Mouse (Mus musculus) forebrain, embryonic 12.5 days (tissue): ENCODE measurements around the gene Pga5. TPM values are rescaled to one million over a fixed set of nuclear protein-coding genes. Genes with fewer than 3 reads are reported as not detected.
A peak's percentile ranks its signal among the peaks of the same experiment; 100 is the strongest.

Source experiments
- ATAC-seq: fragments of 200-750 bp; cut with Nextera tagmentation; 2 replicates; pipeline ENCODE4 v1.8.0; 2017; ENCODE audit warnings: moderate TSS enrichment; ENCODE audit not compliant: low FRiP score
- H3K27ac ChIP-seq: fragments of 300-500 bp; sonication (generic); 2 replicates; pipeline ENCODE4 v1.5.1; 2016; ENCODE audit warnings: mild to moderate bottlenecking
- H3K27me3 ChIP-seq: fragments of 300-500 bp; sonication (generic); 2 replicates; pipeline ENCODE4 v1.6.1; 2016; ENCODE audit warnings: mild to moderate bottlenecking
- H3K36me3 ChIP-seq: fragments of 300-500 bp; sonication (generic); replicated peaks from 2 replicates; pipeline ENCODE4 v1.6.1; 2016; ENCODE audit warnings: mild to moderate bottlenecking
- H3K4me1 ChIP-seq: fragments of 300-500 bp; sonication (generic); 2 replicates; pipeline ENCODE4 v1.6.1; 2016
- H3K4me2 ChIP-seq: fragments of 300-500 bp; sonication (generic); 2 replicates; pipeline ENCODE4 v1.6.1; 2016; ENCODE audit warnings: mild to moderate bottlenecking, moderate library complexity
- H3K4me3 ChIP-seq: fragments of 300-500 bp; sonication (generic); replicated peaks from 2 replicates; pipeline ENCODE4 v1.5.1; 2016; ENCODE audit warnings: mild to moderate bottlenecking
- H3K9ac ChIP-seq: fragments of 300-500 bp; sonication (generic); 2 replicates; pipeline ENCODE4 v1.6.1; 2016; ENCODE audit warnings: mild to moderate bottlenecking
- H3K9me3 ChIP-seq: fragments of 300-500 bp; sonication (generic); 2 replicates; pipeline ENCODE4 v1.6.1; 2016
- WGBS: fragments of 180-500 bp; shearing (Covaris S2); methylation state at CpG from one replicate; pipeline ENCODE4 v1.1.7; 2016; 5-methylcytosine and 5-hydroxymethylcytosine counted together
- polyA plus RNA-seq: library from polyadenylated mRNA; unstranded; fragments of >200 nt; fragmentation: Nextera tagmentation; extraction: Ambion mirVana; gene quantifications from 2 replicates; pipeline ENCODE4 v1.2.1, GENCODE M21; 2016

Gene Pga5
- polyA plus RNA-seq: not detected in 2 replicates

- Histone ChIP-seq H3K4me1 (no peaks in the 10 kb centered on the region), H3K9ac (no peak within 1 kb of the TSS), H3K4me2 (no peak within 1 kb of the TSS), H3K36me3 (no peaks in the 10 kb centered on the region), H3K4me3 (no peak within 1 kb of the TSS), H3K27me3 (0 out of 2 replicates have a peak, but pooled peaks cover 9% of the 10 kb centered on the region), H3K9me3 (no peaks in the 10 kb centered on the region), H3K27ac (no peak within 1 kb of the TSS)
- ATAC-seq: peak; percentile 76
- 42% methylated on average over 6 of the region's 6 CpGs for WGBS
Observed at GRCm38 (mm10) chr19:10677915-10678771, at the start of gene Pga5. Gene Pga5 (minus strand): TSS chr19:10678071.

- Histone ChIP-seq H3K27me3 (no peaks in the 10 kb centered on the region), H3K4me2 (no peak overlapping the region), H3K4me1 (peaks cover 23% of the 10 kb centered on the region), H3K36me3 (no peaks in the 10 kb centered on the region), H3K9me3 (no peaks in the 10 kb centered on the region), H3K9ac (no peak overlapping the region), H3K4me3 (no peak overlapping the region), H3K27ac (no peak overlapping the region)
- ATAC-seq: no peak
- 87% methylated on average over 13 of the region's 13 CpGs for WGBS
Observed at GRCm38 (mm10) chr19:10724629-10725363, 46.9 kb upstream of the Pga5 start.

- no peak overlapping the region for H3K9ac ChIP-seq
- H3K4me3 ChIP-seq: no peak overlapping the region
- no peaks in the 10 kb centered on the region for H3K27me3 ChIP-seq
- H3K27ac ChIP-seq: no peak overlapping the region
- no peak overlapping the region for H3K4me2 ChIP-seq
- WGBS: 37% methylated on average over 5 of the region's 5 CpGs
- ATAC-seq: no peak
- H3K9me3 ChIP-seq: no peaks in the 10 kb centered on the region
- peaks cover 29% of the 10 kb centered on the region for H3K4me1 ChIP-seq
- H3K36me3 ChIP-seq: no peaks in the 10 kb centered on the region
Observed at GRCm38 (mm10) chr19:10723649-10724048, 45.8 kb upstream of the Pga5 start.

GRCm38 (mm10) chr19:10723084-10723483, 45.2 kb upstream of the Pga5 start:
- Histone ChIP-seq H3K36me3 (no peaks in the 10 kb centered on the region), H3K9me3 (no peaks in the 10 kb centered on the region), H3K9ac (no peak overlapping the region), H3K4me1 (peaks cover 29% of the 10 kb centered on the region), H3K27ac (no peak overlapping the region), H3K4me2 (no peak overlapping the region), H3K27me3 (no peaks in the 10 kb centered on the region), H3K4me3 (no peak overlapping the region)
- WGBS: 26% methylated on average over 13 of the region's 13 CpGs
- ATAC-seq: no peak

- H3K27ac ChIP-seq: no peak overlapping the region
Observed at GRCm38 (mm10) chr19:10721064-10721463, 43.2 kb upstream of the Pga5 start.

GRCm38 (mm10) chr19:10720524-10720923, 42.7 kb upstream of the Pga5 start:
- Histone ChIP-seq H3K4me1 (peaks cover 29% of the 10 kb centered on the region), H3K27me3 (no peaks in the 10 kb centered on the region), H3K9me3 (no peaks in the 10 kb centered on the region), H3K4me2 (no peak overlapping the region), H3K27ac (peak overlapping the region; percentile 65), H3K4me3 (no peak overlapping the region), H3K36me3 (no peaks in the 10 kb centered on the region), H3K9ac (no peak overlapping the region)
- ATAC-seq: no peak
- WGBS: 35% methylated on average over 3 of the region's 3 CpGs

More at GRCm38 (mm10) chr19:10721064-10721463, 43.2 kb upstream of the Pga5 start:
- ATAC-seq: no peak
- no peaks in the 10 kb centered on the region for H3K27me3 ChIP-seq
- no peak overlapping the region for H3K4me2 ChIP-seq
- no peak overlapping the region for H3K4me3 ChIP-seq
- no peaks in the 10 kb centered on the region for H3K36me3 ChIP-seq
- H3K4me1 ChIP-seq: peaks cover 29% of the 10 kb centered on the region
- H3K9me3 ChIP-seq: no peaks in the 10 kb centered on the region
- H3K9ac ChIP-seq: no peak overlapping the region
- WGBS: 74% methylated on average over 5 of the region's 5 CpGs

- 0 out of 2 replicates have a peak, but pooled peaks have one; percentile 24 for ATAC-seq
- 36% methylated on average over 2 of the region's 2 CpGs for WGBS
Observed at GRCm38 (mm10) chr19:10719751-10720150, 41.9 kb upstream of the Pga5 start.

GRCm38 (mm10) chr19:10718251-10718775, 40.4 kb upstream of the Pga5 start:
- WGBS: 81% methylated on average over 7 of the region's 7 CpGs
- Histone ChIP-seq H3K4me3 (no peak overlapping the region), H3K36me3 (peaks cover 9% of the 10 kb centered on the region), H3K4me1 (peaks cover 24% of the 10 kb centered on the region), H3K27ac (no peak overlapping the region), H3K27me3 (no peaks in the 10 kb centered on the region), H3K4me2 (no peak overlapping the region), H3K9ac (no peak overlapping the region), H3K9me3 (no peaks in the 10 kb centered on the region)
- ATAC-seq: no peak

More at GRCm38 (mm10) chr19:10719751-10720150, 41.9 kb upstream of the Pga5 start:
- H3K27ac ChIP-seq: 0 out of 2 replicates have a peak overlapping the region, but pooled peaks have one; percentile 65
- no peaks in the 10 kb centered on the region for H3K27me3 ChIP-seq
- no peaks in the 10 kb centered on the region for H3K36me3 ChIP-seq
- no peak overlapping the region; the same call in 1 of the 2 replicates for H3K4me2 ChIP-seq
- H3K4me3 ChIP-seq: no peak overlapping the region
- H3K9me3 ChIP-seq: no peaks in the 10 kb centered on the region
- peaks cover 29% of the 10 kb centered on the region for H3K4me1 ChIP-seq
- no peak overlapping the region for H3K9ac ChIP-seq

- Histone ChIP-seq H3K27ac (no peak overlapping the region), H3K27me3 (no peaks in the 10 kb centered on the region), H3K9ac (no peak overlapping the region), H3K36me3 (peaks cover 37% of the 10 kb centered on the region), H3K9me3 (no peaks in the 10 kb centered on the region), H3K4me1 (peaks cover 17% of the 10 kb centered on the region), H3K4me3 (no peak overlapping the region), H3K4me2 (no peak overlapping the region)
- ATAC-seq: no peak
- 94% methylated on average over 6 of the region's 6 CpGs for WGBS
Observed at GRCm38 (mm10) chr19:10715476-10715875, 37.6 kb upstream of the Pga5 start.

- WGBS: 35% methylated on average over 4 of the region's 4 CpGs
- Histone ChIP-seq H3K4me3 (no peak overlapping the region), H3K27me3 (no peaks in the 10 kb centered on the region), H3K27ac (peak overlapping the region; percentile 19; the same call in 1 of the 2 replicates), H3K4me2 (no peak overlapping the region), H3K4me1 (peaks cover 17% of the 10 kb centered on the region), H3K9me3 (no peaks in the 10 kb centered on the region), H3K9ac (no peak overlapping the region), H3K36me3 (peaks cover 39% of the 10 kb centered on the region)
- ATAC-seq: peak; percentile 66; the same call in 1 of the 2 replicates
Observed at GRCm38 (mm10) chr19:10714682-10715475, 37.0 kb upstream of the Pga5 start.

GRCm38 (mm10) chr19:10714168-10714567, 36.3 kb upstream of the Pga5 start:
- Histone ChIP-seq H3K4me1 (peaks cover 17% of the 10 kb centered on the region), H3K4me3 (no peak overlapping the region), H3K27me3 (no peaks in the 10 kb centered on the region), H3K27ac (peak overlapping the region; percentile 19; the same call in 1 of the 2 replicates), H3K36me3 (peaks cover 39% of the 10 kb centered on the region), H3K4me2 (no peak overlapping the region), H3K9me3 (no peaks in the 10 kb centered on the region), H3K9ac (no peak overlapping the region)
- no peak for ATAC-seq
- 88% methylated on average over 6 of the region's 6 CpGs for WGBS
